Comparison of ENCODE assay signal across 13 mouse cellular contexts in genomic region chr9:29942183-29942952, GRCm38 (mm10). TPM values are rescaled to one million over a fixed set of nuclear protein-coding genes. Genes with fewer than 3 reads are reported as not detected.
DNase-seq lines count a peak whose midpoint lies in the region; ATAC-seq lines count a peak whose summit lies in the region.
"Had no signal": no experiment of that assay in that cellular context is flagged by ENCODE, and none has a peak within 500 bp of the region (broad histone marks: within the 10 kb centered on the region; RNA-seq: fewer than 3 reads in every experiment).

No protein-coding gene starts in this region.

- peak overlapping the region; percentile 23; the same call in 1 of the 2 replicates for H3K4me2 ChIP-seq in hindbrain, embryonic 15.5 days
- H3K4me2 ChIP-seq: liver, embryonic 15.5 days had no signal

- H3K27ac ChIP-seq in hindbrain, embryonic 15.5 days (replicated peaks), result peak overlapping the region; percentile 48; the same call in 1 of the 2 replicates
- H3K27ac ChIP-seq: kidney, postnatal 0 days; liver, embryonic 15.5 days; macrophage had no signal

- no peaks in the 10 kb centered on the region for H3K9me3 ChIP-seq in hindbrain, embryonic 15.5 days
- H3K9me3 ChIP-seq: liver, embryonic 15.5 days had no signal

- no peaks in the 10 kb centered on the region for H3K27me3 ChIP-seq in hindbrain, embryonic 15.5 days
- H3K27me3 ChIP-seq: liver, embryonic 15.5 days had no signal

- ATAC-seq in frontal cortex, adult (ENCODE audit: low TSS enrichment), result peak; percentile 44; the same call in 1 of the 2 replicates
- peak; percentile 61 for ATAC-seq in hindbrain, embryonic 15.5 days (ENCODE audit: low FRiP score, low read depth)
- ATAC-seq in inflammation-experienced regulatory T-cells, adult 6 months, result no peak

- H3K36me3 ChIP-seq in hindbrain, embryonic 15.5 days, result no peaks in the 10 kb centered on the region
- H3K36me3 ChIP-seq: liver, embryonic 15.5 days had no signal

- no peak overlapping the region for H3K9ac ChIP-seq in hindbrain, embryonic 15.5 days
- H3K9ac ChIP-seq: liver, embryonic 15.5 days had no signal

- no peak for DNase-seq in frontal cortex, postnatal 14 days (ENCODE audit: low spot score in 2 of 2)
- DNase-seq in left cerebral cortex, adult 18-20 months (ENCODE audit: low spot score in 2 of 2), result peak; percentile 21 to 36
- DNase-seq in left cerebral cortex, adult 11 months (ENCODE audit: low spot score), result no peak
- peak; percentile 38 for DNase-seq in right cerebral cortex, postnatal 14 days
- no peak for DNase-seq in spleen, adult 18-20 months
- DNase-seq: cerebellum, adult 18-20 months; thymus, adult 18-20 months had no signal

- no peak overlapping the region for H3K4me3 ChIP-seq in hindbrain, embryonic 15.5 days
- H3K4me3 ChIP-seq: liver, embryonic 15.5 days had no signal

- WGBS in hindbrain, embryonic 15.5 days, result 38% methylated on average over 11 of the region's 11 CpGs

- peaks cover 33% of the 10 kb centered on the region for H3K4me1 ChIP-seq in hindbrain, embryonic 15.5 days (replicated peaks)
- H3K4me1 ChIP-seq: liver, embryonic 15.5 days had no signal

RNA-seq across cellular contexts. Expression of gene Ntm, which starts 20.6 kb away (rescaled TPM):
- total RNA-seq in left cerebral cortex, adult 18-20 months (2021), result 100 to 1,000 TPM; 250 to 265 TPM
- polyA plus RNA-seq in hindbrain, embryonic 15.5 days (2015; fragmentation: Nextera tagmentation; extraction: Ambion mirVana), result 210 and 250 TPM in 2 replicates
- not detected for polyA plus RNA-seq in inflammation-experienced regulatory T-cells, adult 6 months (2017; shearing (Covaris generic))
- polyA plus RNA-seq: macrophage had no signal

Comparison
In these comparisons a context has a peak if more than half of its experiments do, and no peak if none do; other contexts are left out.
1. DNase-seq: peak in left cerebral cortex, adult 18-20 months (2 of 2) and right cerebral cortex, postnatal 14 days (single experiment); none in frontal cortex, postnatal 14 days (0 of 2), left cerebral cortex, adult 11 months (single experiment) and spleen, adult 18-20 months (0 of 2).
2. RNA of gene Ntm, which starts 20.6 kb away (polyA plus RNA-seq): 210 to 250 TPM in hindbrain, embryonic 15.5 days; not detected in inflammation-experienced regulatory T-cells, adult 6 months; every median in the first group is over 100 times any median in the second.